Mouse (Mus musculus): ENCODE measurements around the gene Lrrn3. TPM values are rescaled to one million over a fixed set of nuclear protein-coding genes. Genes with fewer than 3 reads are reported as not detected.

Gene Lrrn3
- total RNA-seq (2021) = 10 to 100 TPM; 60.4 to 63.7 TPM
- long read RNA-seq, experiment 1, transcript Lrrn3-201 (2 exons, 3,865 nt) = major isoform, 78 of 83 reads
- long read RNA-seq, experiment 1, partial matches to known transcripts = 0 of 83 reads
- long read RNA-seq, experiment 1, other reads (novel, unspliced or antisense) = 5 of 83 reads
- long read RNA-seq, experiment 2, transcript Lrrn3-201 (2 exons, 3,865 nt) = major isoform, 70 of 72 reads
- long read RNA-seq, experiment 2, partial matches to known transcripts = 2 of 72 reads
- long read RNA-seq, experiment 2, other reads (novel, unspliced or antisense) = 0 of 72 reads

DNA sequence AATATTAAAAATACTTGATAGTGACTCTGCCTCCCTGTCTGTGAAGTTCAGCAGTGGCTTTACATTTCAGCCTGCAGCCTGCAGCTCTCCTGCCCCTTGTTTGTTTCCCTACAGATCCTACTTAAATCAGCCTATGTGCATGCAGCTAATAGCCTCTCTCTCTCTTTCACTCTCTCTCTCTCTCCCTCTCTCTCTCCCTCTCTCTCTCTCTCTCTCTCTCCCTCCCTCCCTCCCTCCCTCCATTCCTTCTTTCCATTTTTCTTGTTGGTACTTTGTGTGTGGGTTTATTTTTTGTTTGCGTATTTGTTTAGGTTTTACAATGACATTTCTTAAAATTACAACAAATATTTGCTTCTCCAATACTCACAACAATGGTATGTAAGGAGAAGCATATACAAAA, at the start of gene Lrrn3:
Gene Lrrn3, minus strand, starts transcription at position 101 of the 400 bp plus-strand sequence.
- DNase-seq (ENCODE audit: low spot score in 2 of 2) = no peak

DNA sequence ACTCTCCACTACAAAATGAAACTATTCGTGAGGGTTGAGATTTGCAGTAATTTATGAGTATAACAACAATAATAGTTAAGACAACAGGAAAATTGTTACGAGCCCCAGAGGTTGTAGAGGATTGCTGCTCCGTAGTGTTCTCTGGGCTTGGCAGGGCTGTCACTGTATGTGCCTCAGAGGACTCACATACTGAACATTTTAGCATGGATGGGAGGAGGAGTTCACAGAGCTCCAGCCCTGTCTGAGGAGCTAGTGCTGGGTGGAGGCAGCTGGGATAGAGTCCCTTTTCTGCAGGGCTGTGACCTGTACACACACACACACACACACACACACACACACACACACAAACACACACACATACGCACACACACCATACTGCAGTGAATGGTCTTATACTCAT, 42.2 kb upstream of the Lrrn3 start:
- DNase-seq (ENCODE audit: low spot score in 2 of 2) = no peak

GRCm38 (mm10) chr12:41526688-41527087, 40.5 kb upstream of the Lrrn3 start:
- no peak for DNase-seq (ENCODE audit: low spot score in 2 of 2)

DNA sequence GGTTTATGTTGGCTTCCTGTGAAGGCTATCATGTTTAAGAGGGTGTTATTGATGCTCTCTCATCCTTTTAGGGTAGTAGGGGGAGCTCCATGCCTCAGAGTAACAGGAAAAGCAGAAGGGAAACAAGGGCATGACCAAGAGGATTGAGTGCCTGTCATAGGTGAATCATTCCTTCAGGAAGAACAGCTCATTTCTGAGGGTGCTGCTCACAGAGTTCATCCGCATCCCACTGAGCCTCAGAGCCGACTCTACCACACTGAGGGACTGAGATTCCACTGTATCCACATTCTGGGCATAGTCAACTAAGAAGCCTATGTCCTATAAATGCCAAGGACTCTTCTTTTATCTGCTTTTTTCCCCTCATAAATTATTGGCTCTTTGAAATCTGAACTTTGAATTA, 35.4 kb upstream of the Lrrn3 start:
- DNase-seq (ENCODE audit: low spot score in 2 of 2) = no peak

DNA sequence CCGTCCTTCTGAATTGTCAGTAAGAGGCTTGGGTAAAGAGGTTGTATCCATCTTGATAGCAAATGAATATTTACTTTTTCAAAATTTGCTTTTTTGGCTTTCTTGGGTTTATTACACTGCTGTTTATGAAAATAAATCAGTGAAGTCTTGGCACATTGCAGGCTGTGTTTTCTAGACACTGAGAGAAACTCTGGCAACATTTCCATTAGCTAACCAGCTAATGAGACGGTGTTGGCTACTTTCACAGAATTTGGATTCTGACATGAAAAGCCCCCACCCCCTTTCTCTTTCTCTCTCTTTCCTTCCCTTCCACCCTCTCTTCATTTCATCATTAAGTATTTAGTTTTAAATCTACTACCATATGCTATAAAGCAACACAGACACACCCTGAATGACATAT, 34.1 kb upstream of the Lrrn3 start:
- no peak for DNase-seq (ENCODE audit: low spot score in 2 of 2)

DNA sequence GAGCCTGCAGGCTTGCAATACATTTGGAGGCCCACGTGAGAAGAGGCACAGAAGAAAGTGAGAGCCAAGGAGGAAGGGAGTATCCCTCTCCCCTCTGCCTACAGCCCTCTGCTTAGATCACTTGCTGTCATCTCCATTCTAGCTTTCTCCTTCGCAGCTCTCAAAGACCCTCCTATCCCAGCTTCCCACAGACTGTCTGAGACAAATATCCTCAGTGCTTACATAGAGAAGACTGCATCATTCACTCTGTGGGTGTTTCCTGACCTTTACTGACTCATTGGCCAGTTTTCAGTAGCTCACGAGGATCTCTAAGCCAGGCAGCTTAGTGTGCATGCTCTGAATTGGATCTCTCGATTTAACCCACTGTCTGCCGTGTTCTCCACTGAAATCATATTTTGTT, 32.7 kb upstream of the Lrrn3 start:
- DNase-seq (ENCODE audit: low spot score in 2 of 2) = no peak

- no peak for DNase-seq (ENCODE audit: low spot score in 2 of 2)
Measured at GRCm38 (mm10) chr12:41510588-41510987, 24.4 kb upstream of the Lrrn3 start.

DNA sequence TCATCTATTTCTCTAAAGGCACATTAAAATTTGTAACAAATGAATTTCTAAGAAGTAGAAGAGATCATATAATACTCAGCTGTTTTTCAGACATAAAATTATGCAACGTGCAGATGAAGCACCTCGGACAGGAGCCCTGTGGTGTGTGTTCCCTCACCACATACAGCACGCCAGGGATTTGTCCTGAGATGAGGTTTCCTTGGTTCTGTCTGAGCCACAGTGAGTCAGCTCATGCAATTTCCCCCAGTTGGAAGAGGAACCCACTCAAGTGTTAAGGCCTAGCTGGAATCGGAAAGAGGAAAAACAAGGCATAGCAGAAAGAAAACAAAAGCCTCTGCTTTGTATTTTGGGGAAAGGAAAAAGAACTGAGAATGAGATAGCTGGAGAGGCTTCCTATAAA, 22.4 kb upstream of the Lrrn3 start:
- no peak for DNase-seq (ENCODE audit: low spot score in 2 of 2)

- no peak for DNase-seq (ENCODE audit: low spot score in 2 of 2)
Measured at GRCm38 (mm10) chr12:41500049-41500820, 14.0 kb upstream of the Lrrn3 start.

- DNase-seq (ENCODE audit: low spot score in 2 of 2) = no peak
Measured at GRCm38 (mm10) chr12:41494620-41495019, 8.4 kb upstream of the Lrrn3 start.

GRCm38 (mm10) chr12:41487005-41487404, 774 bp upstream of the Lrrn3 start:
- peak in 1 of 2 experiments; percentile 79 for DNase-seq (ENCODE audit: low spot score in 2 of 2)

GRCm38 (mm10) chr12:41485512-41486215, 567 bp downstream of the Lrrn3 start:
- peak; percentile 77 to 91 for DNase-seq (ENCODE audit: low spot score in 2 of 2)

DNA sequence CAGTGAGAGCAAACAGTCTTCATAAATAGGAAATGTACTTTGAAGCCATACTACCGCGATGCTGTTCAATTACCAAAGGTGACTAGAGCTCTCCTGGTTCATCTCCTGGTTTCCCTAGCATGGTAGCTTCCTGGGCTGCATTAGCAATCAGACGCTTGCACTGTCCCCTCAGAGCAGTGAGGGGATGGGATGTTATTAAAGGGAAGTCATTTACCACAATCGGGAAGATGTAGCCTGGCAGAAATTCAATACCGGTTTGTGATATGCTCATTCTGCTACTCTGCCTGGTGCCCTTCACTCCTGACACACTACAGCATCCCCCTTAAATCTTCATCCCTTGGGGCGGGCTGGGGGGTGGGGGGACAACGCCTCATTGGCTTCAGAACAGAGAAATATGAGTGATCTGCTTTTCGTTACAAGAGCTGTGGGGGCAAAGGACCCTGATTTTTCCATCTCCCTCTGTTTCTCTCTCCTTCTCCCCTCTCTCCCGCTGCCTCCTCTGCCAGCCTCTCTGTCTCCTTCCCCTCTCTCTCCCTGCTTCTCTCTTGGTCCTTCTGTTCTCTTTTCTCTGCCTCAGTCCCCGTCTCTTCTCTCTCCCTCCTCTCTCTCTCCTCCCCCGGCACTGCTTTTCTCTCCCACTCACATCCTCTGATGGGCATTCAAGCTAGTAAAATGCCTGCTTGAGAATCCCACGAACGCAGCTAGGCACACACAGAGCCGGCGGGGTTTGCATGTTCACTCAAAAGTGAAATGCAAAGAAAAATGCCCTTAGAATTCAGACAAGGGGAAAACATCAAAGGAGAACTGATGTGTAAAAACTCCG, 1.3 kb downstream of the Lrrn3 start:
- DNase-seq (ENCODE audit: low spot score in 2 of 2) = peak; percentile 29 to 69

DNA sequence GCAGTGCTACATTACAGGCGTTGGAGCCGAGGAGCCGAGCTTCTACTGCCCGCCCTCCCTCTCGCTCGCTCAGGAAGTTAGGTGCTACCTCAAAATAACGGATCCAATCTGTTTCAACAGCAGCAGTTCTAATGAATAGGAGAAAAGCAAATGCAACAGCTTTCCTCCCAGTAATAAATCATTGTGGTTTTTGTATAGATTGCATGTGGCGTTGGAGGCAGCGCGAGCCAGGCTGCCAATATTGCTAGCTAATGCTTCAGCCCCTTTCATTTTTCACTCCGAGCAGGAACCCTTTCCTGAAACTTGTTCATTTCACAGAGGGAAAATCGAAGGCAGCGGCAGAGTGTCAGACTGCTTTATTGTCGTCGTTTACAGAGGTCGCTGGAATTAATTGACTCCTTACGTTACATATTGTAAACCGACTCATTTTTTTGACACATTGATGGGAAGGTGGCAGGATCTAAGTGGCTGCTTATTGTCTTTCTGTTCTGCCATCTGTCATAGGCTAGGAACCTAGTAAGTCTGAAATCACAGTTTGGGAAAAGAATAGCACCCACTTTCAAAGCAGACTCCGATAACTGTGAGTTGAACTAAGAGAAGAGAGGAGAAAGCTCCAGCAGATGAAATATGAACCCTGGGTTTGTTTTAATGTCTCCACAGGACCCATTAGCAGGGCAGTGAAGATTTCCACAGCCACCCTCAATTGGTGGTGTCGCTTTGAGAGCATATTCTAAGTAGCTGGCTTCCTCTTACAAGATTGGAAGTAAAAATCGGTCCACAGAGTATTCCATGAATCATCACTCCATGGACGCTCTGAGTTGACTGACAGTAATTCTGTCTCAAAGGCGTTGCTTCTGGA, 2.4 kb downstream of the Lrrn3 start:
- DNase-seq (ENCODE audit: low spot score in 2 of 2) = peak; percentile 35 to 38

DNA sequence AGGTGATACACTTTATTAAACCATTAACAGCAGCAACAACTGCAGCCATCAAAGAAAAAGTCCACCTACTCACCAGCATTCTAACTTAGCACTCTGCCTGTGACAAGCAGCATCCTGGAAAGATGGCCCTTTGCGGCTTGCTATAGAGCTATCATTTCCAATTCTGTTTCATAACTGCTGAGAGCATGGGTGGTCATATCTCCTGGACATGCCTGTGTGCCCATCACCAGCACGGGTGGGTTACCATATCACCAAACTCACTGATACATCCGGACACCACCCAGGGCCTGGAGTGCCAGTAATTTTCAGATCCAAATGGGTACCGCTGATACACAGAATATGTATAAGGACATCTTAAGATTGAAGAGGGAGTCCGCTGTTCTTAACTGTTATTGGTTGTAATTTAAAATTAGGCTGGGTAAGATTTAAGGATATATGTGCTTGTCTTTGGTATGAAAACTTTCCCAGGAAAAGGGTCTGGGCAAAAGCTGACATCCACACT, 3.1 kb downstream of the Lrrn3 start:
- DNase-seq (ENCODE audit: low spot score in 2 of 2) = peak; percentile 20 to 35

DNA sequence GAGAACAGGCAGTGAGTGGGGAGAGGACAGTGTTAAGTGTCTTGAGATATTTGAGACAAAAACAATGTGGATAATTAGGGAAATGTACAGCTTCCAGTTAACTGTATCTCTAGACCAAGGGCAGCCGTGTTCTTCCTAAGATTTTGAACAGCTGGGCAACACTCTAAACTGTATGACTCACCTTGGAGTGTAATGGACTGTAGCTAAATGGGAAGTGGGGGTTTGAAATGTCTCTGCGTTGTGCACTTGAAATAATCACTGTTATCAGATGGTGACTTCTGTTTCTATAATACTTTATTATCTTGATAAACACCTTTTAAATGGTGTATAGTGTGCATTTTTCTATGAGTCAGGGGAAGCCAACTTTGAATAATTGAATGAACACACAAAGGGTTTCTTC, 4.7 kb downstream of the Lrrn3 start:
- DNase-seq (ENCODE audit: low spot score in 2 of 2) = no peak

GRCm38 (mm10) chr12:41469096-41469801, 17.0 kb downstream of the Lrrn3 start:
- DNase-seq (ENCODE audit: low spot score in 2 of 2) = no peak

DNA sequence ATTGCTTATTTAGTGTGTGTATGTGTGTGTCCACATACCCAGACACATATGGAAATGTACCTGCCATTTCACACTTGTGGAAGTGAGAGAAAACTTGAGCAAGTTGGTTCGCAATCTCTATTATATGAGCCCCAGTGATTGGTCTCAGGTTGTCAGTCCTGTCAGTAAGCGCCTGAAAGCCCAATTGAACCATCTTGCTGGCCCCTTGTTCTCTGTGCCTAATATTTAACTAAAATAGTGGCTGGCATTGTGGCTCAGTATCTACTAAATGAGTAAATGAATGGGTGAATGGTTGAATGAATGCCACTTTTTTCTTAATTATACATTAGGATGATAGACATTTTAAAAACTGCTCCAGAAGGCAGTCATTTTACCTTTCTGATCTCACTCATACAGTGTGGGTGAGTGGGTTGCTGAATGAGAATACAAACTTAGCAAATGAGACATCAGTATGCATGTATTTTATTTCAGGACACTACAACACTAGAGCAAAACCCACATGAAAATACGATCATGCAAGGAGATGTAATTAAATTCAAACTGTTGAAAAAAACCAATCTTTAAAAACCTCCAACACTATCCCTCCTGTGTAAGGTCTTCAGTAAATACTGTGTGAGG, 17.7 kb downstream of the Lrrn3 start:
- no peak for DNase-seq (ENCODE audit: low spot score in 2 of 2)

DNA sequence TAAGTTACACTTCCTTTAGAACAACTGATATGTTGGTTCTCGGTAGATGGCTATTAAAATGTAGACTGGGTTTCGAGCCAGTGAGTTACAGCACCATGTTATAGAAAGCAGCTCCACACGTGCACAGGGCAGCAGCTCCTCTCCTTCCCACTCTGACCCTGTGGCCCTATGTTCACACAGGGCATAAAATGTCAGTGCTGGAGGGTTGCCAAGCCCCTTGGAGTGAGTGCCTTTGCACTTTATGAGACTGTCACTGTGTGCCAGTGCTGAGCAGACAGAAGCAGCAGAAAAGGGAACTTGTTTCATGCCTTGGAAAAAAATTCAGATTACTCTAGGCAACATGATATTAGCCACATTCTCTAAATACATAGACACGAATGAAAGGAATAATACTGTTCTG, 47.8 kb downstream of the Lrrn3 start:
- DNase-seq (ENCODE audit: low spot score in 2 of 2) = no peak
